Mouse (Mus musculus) midbrain, postnatal 0 days (tissue): ENCODE measurements around the gene Cgref1. TPM values are rescaled to one million over a fixed set of nuclear protein-coding genes. Genes with fewer than 3 reads are reported as not detected.

Experiments
- ATAC-seq: fragments of 200-750 bp; cut with Nextera tagmentation; 2 replicates; pipeline ENCODE4 v1.8.0; 2017; ENCODE audit warnings: moderate number of reproducible peaks, mild to moderate bottlenecking, moderate TSS enrichment, moderate library complexity; ENCODE audit not compliant: low FRiP score
- DNase-seq: peaks from one replicate; pipeline ENCODE4 v3.0.0-alpha.2; 2015; ENCODE audit warnings: low spot score
- H3K27ac ChIP-seq: fragments of 300-500 bp; sonication (generic); 2 replicates; pipeline ENCODE4 v1.5.1; 2014; ENCODE audit warnings: low read depth, mild to moderate bottlenecking, low read length, mixed read lengths
- H3K27me3 ChIP-seq: fragments of 300-500 bp; sonication (generic); 2 replicates; pipeline ENCODE4 v1.6.1; 2014; ENCODE audit warnings: low read length, control low read depth, mixed read lengths; ENCODE audit not compliant: insufficient read depth
- H3K36me3 ChIP-seq: fragments of 300-500 bp; sonication (generic); 2 replicates; pipeline ENCODE4 v1.6.1; 2014; ENCODE audit warnings: low read length, control low read depth, mixed read lengths; ENCODE audit not compliant: insufficient read depth
- H3K4me1 ChIP-seq: fragments of 300-500 bp; sonication (generic); 2 replicates; pipeline ENCODE4 v1.6.1; 2014; ENCODE audit warnings: mild to moderate bottlenecking, control low read depth, antibody characterized with exemption, low read length, mixed read lengths; ENCODE audit not compliant: insufficient read depth
- H3K4me2 ChIP-seq: fragments of 300-500 bp; sonication (generic); 2 replicates; pipeline ENCODE4 v1.6.1; 2014; ENCODE audit warnings: low read depth, mild to moderate bottlenecking, low read length, mixed read lengths; ENCODE audit not compliant: poor library complexity, severe bottlenecking
- H3K4me3 ChIP-seq: fragments of 300-500 bp; sonication (generic); 2 replicates; pipeline ENCODE4 v1.5.1; 2014; ENCODE audit warnings: low read depth, mild to moderate bottlenecking, low read length, moderate library complexity
- H3K9ac ChIP-seq: fragments of 300-500 bp; sonication (generic); replicated peaks from 2 replicates; pipeline ENCODE4 v1.6.1; 2014; ENCODE audit warnings: mild to moderate bottlenecking, low read length, moderate library complexity, mixed read lengths; ENCODE audit not compliant: poor library complexity, severe bottlenecking
- H3K9me3 ChIP-seq: fragments of 300-500 bp; sonication (generic); 2 replicates; pipeline ENCODE4 v1.6.1; 2016; ENCODE audit warnings: low read length, control low read depth
- CTCF ChIP-seq: IDR thresholded peaks from 2 replicates; pipeline ENCODE4 v1.5.1; 2016; ENCODE audit warnings: antibody characterized with exemption, mild to moderate bottlenecking
- WGBS: fragments of 180-500 bp; shearing (Covaris S2); extraction: QIAGEN DNeasy Blood & Tissue Kit; methylation state at CpG from one replicate; pipeline ENCODE4 v1.1.7; 2014; 5-methylcytosine and 5-hydroxymethylcytosine counted together
- polyA plus RNA-seq: library from polyadenylated mRNA; unstranded; fragments of >200 nt; fragmentation: Nextera tagmentation; extraction: Ambion mirVana; gene quantifications from 2 replicates; pipeline ENCODE4 v1.2.1, GENCODE M21; 2015
- total RNA-seq: library from RNA; depleted of rRNA; stranded (reverse); fragments of >200 nt; gene quantifications from 2 replicates; pipeline ENCODE4 v1.2.3, GENCODE M21; 2014

The Cgref1 gene
- total and polyA plus RNA-seq, 2 experiments from 2014 or later, result 108 to 162 TPM

DNA sequence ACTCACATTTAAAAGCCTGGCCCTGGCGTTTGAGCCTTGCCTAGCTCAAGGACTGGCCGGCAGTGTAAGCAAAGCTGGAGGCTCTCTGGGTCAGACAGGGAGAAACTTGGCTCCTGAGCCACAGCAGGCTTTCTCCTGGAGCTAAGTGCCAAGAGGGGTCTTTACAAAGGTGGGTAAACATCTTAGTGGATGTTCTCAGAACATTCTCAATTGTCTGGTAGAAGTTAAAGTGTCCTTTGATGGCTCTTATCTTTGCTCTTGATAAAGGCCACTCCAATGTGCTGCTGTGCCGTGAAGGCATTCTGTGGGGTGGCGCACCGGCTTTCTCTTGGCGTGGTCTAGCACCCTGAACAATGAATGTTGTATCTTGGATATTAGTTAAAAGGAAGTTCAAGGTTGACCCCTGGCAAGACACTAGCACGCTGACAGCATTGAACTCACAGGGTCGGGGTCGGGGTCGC lies 22.8 kb downstream of the Cgref1 start:
- no peak overlapping the region for H3K27ac ChIP-seq
- peak overlapping the region; percentile 88 for H3K4me2 ChIP-seq
- no peaks in the 10 kb centered on the region for H3K36me3 ChIP-seq
- H3K4me3 ChIP-seq, result no peak overlapping the region
- H3K9ac ChIP-seq, result peak overlapping the region; percentile 65
- no peak for TF ChIP-seq CTCF
- no peaks in the 10 kb centered on the region for H3K9me3 ChIP-seq
- DNase-seq (no peak), ATAC-seq (no peak)
- no peaks in the 10 kb centered on the region for H3K27me3 ChIP-seq
- no peaks in the 10 kb centered on the region for H3K4me1 ChIP-seq
- 74% methylated on average over 10 of the region's 10 CpGs for WGBS

- H3K27me3 ChIP-seq, result no peaks in the 10 kb centered on the region
- H3K4me2 ChIP-seq, result peak within 1 kb of the TSS; percentile 88
- DNase-seq, result peak; percentile 92
- 2% methylated on average over 35 of the region's 40 CpGs for WGBS
- ATAC-seq, result peak; percentile 74
- H3K4me3 ChIP-seq, result peak within 1 kb of the TSS; percentile 55
- no peaks in the 10 kb centered on the region for H3K9me3 ChIP-seq
- no peaks in the 10 kb centered on the region for H3K4me1 ChIP-seq
- peak within 1 kb of the TSS; percentile 65 for H3K9ac ChIP-seq
- no peaks in the 10 kb centered on the region for H3K36me3 ChIP-seq
- TF ChIP-seq CTCF, result peak; percentile 89
- H3K27ac ChIP-seq, result peak within 1 kb of the TSS; percentile 55
Measured at GRCm38 (mm10) chr5:30921256-30922033, 23.9 kb downstream of the Cgref1 start, which contains the start of gene Khk. TSS of gene Khk (plus strand) at chr5:30921431.

GRCm38 (mm10) chr5:30920621-30921020 lies 24.8 kb downstream of the Cgref1 start:
- no peaks in the 10 kb centered on the region for H3K9me3 ChIP-seq
- H3K4me2 ChIP-seq, result peak overlapping the region; percentile 88; the same call in 1 of the 2 replicates
- no peak for DNase-seq
- no peak overlapping the region for H3K27ac ChIP-seq
- H3K4me1 ChIP-seq, result peaks cover 1% of the 10 kb centered on the region; the same call in 1 of the 2 replicates
- no peaks in the 10 kb centered on the region for H3K27me3 ChIP-seq
- H3K36me3 ChIP-seq, result no peaks in the 10 kb centered on the region
- H3K4me3 ChIP-seq, result no peak overlapping the region
- ATAC-seq, result no peak
- no peak overlapping the region for H3K9ac ChIP-seq
- 66% methylated on average over 19 of the region's 19 CpGs for WGBS
- no peak for TF ChIP-seq CTCF

- peaks cover 3% of the 10 kb centered on the region; the same call in 1 of the 2 replicates for H3K4me1 ChIP-seq
- 68% methylated on average over 11 of the region's 11 CpGs for WGBS
- no peaks in the 10 kb centered on the region for H3K36me3 ChIP-seq
- H3K9me3 ChIP-seq, result no peaks in the 10 kb centered on the region
- no peak for ATAC-seq
- H3K27ac ChIP-seq, result no peak overlapping the region; the same call in 1 of the 2 replicates
- no peak for DNase-seq
- no peak overlapping the region for H3K4me3 ChIP-seq
- TF ChIP-seq CTCF, result no peak
- no peak overlapping the region for H3K9ac ChIP-seq
- H3K4me2 ChIP-seq, result no peak overlapping the region
- H3K27me3 ChIP-seq, result no peaks in the 10 kb centered on the region
Measured at GRCm38 (mm10) chr5:30919831-30920614, 25.4 kb downstream of the Cgref1 start.

- Histone ChIP-seq H3K4me3 (no peak overlapping the region), H3K4me1 (peaks cover 3% of the 10 kb centered on the region; the same call in 1 of the 2 replicates), H3K9me3 (no peaks in the 10 kb centered on the region), H3K36me3 (no peaks in the 10 kb centered on the region), H3K4me2 (no peak overlapping the region), H3K9ac (no peak overlapping the region), H3K27ac (no peak overlapping the region), H3K27me3 (no peaks in the 10 kb centered on the region)
- TF ChIP-seq CTCF, result no peak
- ATAC-seq (no peak), DNase-seq (no peak)
- WGBS, result 79% methylated on average over 8 of the region's 8 CpGs
Measured at GRCm38 (mm10) chr5:30918691-30919090, 26.7 kb downstream of the Cgref1 start.
